Mouse (Mus musculus) embryonic facial prominence, embryonic 12.5 days (tissue): ENCODE data around the gene Stpg4. TPM values are rescaled to one million over a fixed set of nuclear protein-coding genes. Genes with fewer than 3 reads are reported as not detected.
A peak's percentile ranks its signal among the peaks of the same experiment; 100 is the strongest.

ENCODE experiments used
- ATAC-seq: fragments of 200-750 bp; cut with Nextera tagmentation; 2 replicates; pipeline ENCODE4 v1.8.0; 2017; ENCODE audit not compliant: insufficient number of reproducible peaks, insufficient read depth, low FRiP score, low TSS enrichment
- H3K27ac ChIP-seq: fragments of 300-500 bp; sonication (generic); 2 replicates; pipeline ENCODE4 v1.5.1; 2016; ENCODE audit warnings: mild to moderate bottlenecking
- H3K27me3 ChIP-seq: fragments of 300-500 bp; sonication (generic); 2 replicates; pipeline ENCODE4 v1.6.1; 2016; ENCODE audit warnings: mild to moderate bottlenecking, moderate library complexity
- H3K36me3 ChIP-seq: fragments of 300-500 bp; sonication (generic); 2 replicates; pipeline ENCODE4 v1.6.1; 2016; ENCODE audit warnings: mild to moderate bottlenecking
- H3K4me1 ChIP-seq: fragments of 300-500 bp; sonication (generic); 2 replicates; pipeline ENCODE4 v1.6.1; 2016
- H3K4me2 ChIP-seq: fragments of 300-500 bp; sonication (generic); replicated peaks from 2 replicates; pipeline ENCODE4 v1.6.1; 2016; ENCODE audit warnings: mild to moderate bottlenecking, moderate library complexity
- H3K4me3 ChIP-seq: fragments of 300-500 bp; sonication (generic); 2 replicates; pipeline ENCODE4 v1.5.1; 2016; ENCODE audit warnings: mild to moderate bottlenecking
- H3K9ac ChIP-seq: fragments of 300-500 bp; sonication (generic); 2 replicates; pipeline ENCODE4 v1.6.1; 2016; ENCODE audit warnings: mild to moderate bottlenecking, moderate library complexity
- H3K9me3 ChIP-seq: fragments of 300-500 bp; sonication (generic); 2 replicates; pipeline ENCODE4 v1.6.1; 2016; ENCODE audit warnings: mild to moderate bottlenecking, moderate library complexity
- WGBS: fragments of 180-500 bp; shearing (Covaris S2); methylation state at CpG from one replicate; pipeline ENCODE4 v1.1.7; 2016; 5-methylcytosine and 5-hydroxymethylcytosine counted together
- polyA plus RNA-seq: library from polyadenylated mRNA; unstranded; fragments of >200 nt; fragmentation: Nextera tagmentation; extraction: Ambion mirVana; gene quantifications from 2 replicates; pipeline ENCODE4 v1.2.1, GENCODE M21; 2016

Stpg4 gene
- polyA plus RNA-seq, 1 experiment from 2014 or later = not detected

GRCm38 (mm10) chr17:87375941-87376511 is 51.5 kb downstream of the Stpg4 start:
- Histone ChIP-seq H3K27me3 (no peaks in the 10 kb centered on the region), H3K4me3 (no peak overlapping the region), H3K9ac (no peak overlapping the region), H3K9me3 (no peaks in the 10 kb centered on the region), H3K27ac (peak overlapping the region; percentile 69), H3K36me3 (no peaks in the 10 kb centered on the region), H3K4me2 (no peak overlapping the region), H3K4me1 (peaks cover 45% of the 10 kb centered on the region)
- no peak for ATAC-seq
- 17% methylated on average over 10 of the region's 10 CpGs for WGBS

- no peak overlapping the region for H3K27ac ChIP-seq
- H3K4me3 ChIP-seq = no peak overlapping the region
- no peak for ATAC-seq
- no peak overlapping the region for H3K4me2 ChIP-seq
- H3K36me3 ChIP-seq = no peaks in the 10 kb centered on the region
- H3K9me3 ChIP-seq = no peaks in the 10 kb centered on the region
- WGBS = 87% methylated on average over 9 of the region's 9 CpGs
- H3K4me1 ChIP-seq = peaks cover 45% of the 10 kb centered on the region
- no peaks in the 10 kb centered on the region for H3K27me3 ChIP-seq
- H3K9ac ChIP-seq = no peak overlapping the region
Measured at GRCm38 (mm10) chr17:87373327-87373726, 54.2 kb downstream of the Stpg4 start.

DNA sequence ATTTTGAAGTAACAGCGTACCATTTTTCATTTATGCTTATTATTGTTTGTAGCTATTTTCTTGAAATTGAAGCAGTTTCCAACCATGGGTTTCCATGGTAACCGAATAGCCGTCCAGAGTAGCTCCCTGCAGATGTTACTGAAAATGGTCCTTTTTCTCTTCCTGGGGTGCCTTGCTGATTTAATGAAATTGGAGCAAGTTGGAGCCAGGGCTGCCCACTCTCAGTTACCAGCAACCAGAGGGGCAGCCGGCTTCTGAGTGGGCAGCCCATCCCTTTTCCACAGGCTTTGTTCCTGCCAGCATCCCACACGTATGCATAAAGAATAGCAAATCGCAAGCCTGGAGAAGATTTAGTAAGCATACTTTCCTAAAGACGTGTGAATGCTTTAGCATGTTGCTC is 55.4 kb downstream of the Stpg4 start:
- ATAC-seq = no peak
- H3K4me1 ChIP-seq = peaks cover 46% of the 10 kb centered on the region
- WGBS = 76% methylated on average over 7 of the region's 7 CpGs
- no peak overlapping the region for H3K9ac ChIP-seq
- no peak overlapping the region for H3K27ac ChIP-seq
- H3K4me2 ChIP-seq = no peak overlapping the region
- H3K9me3 ChIP-seq = no peaks in the 10 kb centered on the region
- H3K4me3 ChIP-seq = no peak overlapping the region
- H3K27me3 ChIP-seq = no peaks in the 10 kb centered on the region
- no peaks in the 10 kb centered on the region for H3K36me3 ChIP-seq

DNA sequence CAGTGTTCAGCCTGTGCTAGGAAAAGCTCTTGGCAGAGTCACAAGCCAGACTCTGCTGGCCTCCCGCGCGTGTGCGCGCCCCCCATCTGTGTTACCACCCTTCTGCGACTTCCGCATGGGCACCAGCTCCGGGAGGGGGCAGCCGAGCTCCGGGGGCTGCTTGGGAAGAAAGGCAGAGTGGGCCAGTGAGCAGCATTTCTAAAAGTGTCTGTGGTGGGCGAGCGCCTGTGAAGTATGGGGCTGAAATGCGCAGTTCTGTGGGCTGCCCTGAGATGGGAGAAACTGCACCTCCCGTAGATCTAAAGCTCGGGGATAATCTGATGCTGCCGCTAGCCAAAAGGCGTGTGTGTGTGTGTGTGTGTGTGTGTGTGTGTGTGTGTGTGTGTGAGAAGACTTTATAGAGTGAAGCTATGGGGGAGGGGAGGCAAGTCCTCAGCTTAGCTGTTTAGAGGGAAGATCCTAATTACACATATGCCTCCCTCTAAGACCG is 58.2 kb downstream of the Stpg4 start:
- H3K4me2 ChIP-seq = no peak overlapping the region
- no peak overlapping the region for H3K4me3 ChIP-seq
- H3K9me3 ChIP-seq = no peaks in the 10 kb centered on the region
- H3K36me3 ChIP-seq = no peaks in the 10 kb centered on the region
- 69% methylated on average over 18 of the region's 18 CpGs for WGBS
- peaks cover 41% of the 10 kb centered on the region for H3K4me1 ChIP-seq
- 0 out of 2 replicates have a peak overlapping the region, but pooled peaks have one; percentile 3 for H3K9ac ChIP-seq
- no peaks in the 10 kb centered on the region for H3K27me3 ChIP-seq
- no peak for ATAC-seq
- no peak overlapping the region; the same call in 1 of the 2 replicates for H3K27ac ChIP-seq

DNA sequence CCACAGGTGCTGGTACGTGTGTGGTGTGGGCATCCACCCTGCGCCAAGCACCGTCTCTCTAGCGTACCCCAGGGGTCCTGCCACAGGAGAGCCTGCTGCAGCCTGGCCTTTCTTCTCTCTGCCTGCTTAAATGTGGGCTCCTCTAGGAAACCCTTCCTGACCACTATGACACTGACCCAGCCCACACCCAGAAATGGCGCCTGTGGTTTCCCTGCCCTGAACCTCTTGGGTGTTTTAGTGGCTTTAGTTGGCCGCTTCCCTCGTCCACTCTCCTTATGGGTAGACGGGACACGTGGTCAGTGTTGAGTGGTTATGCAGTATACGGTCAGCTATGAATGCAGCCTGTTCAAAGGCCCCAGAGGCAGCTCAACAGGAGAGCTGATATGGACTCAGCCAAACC is 59.1 kb downstream of the Stpg4 start:
- no peaks in the 10 kb centered on the region for H3K27me3 ChIP-seq
- 82% methylated on average over 10 of the region's 10 CpGs for WGBS
- no peak overlapping the region for H3K27ac ChIP-seq

GRCm38 (mm10) chr17:87367640-87368039 is 59.9 kb downstream of the Stpg4 start:
- Histone ChIP-seq H3K27me3 (no peaks in the 10 kb centered on the region), H3K27ac (no peak overlapping the region), H3K4me1 (peaks cover 41% of the 10 kb centered on the region), H3K4me2 (no peak overlapping the region), H3K4me3 (no peak overlapping the region), H3K9ac (no peak overlapping the region), H3K36me3 (no peaks in the 10 kb centered on the region), H3K9me3 (no peaks in the 10 kb centered on the region)
- no peak for ATAC-seq
- 64% methylated on average over 3 of the region's 3 CpGs for WGBS

More for the DNA sequence above, 59.1 kb downstream of the Stpg4 start:
- Histone ChIP-seq H3K4me3 (no peak overlapping the region), H3K4me2 (no peak overlapping the region), H3K9me3 (no peaks in the 10 kb centered on the region), H3K36me3 (no peaks in the 10 kb centered on the region), H3K4me1 (peaks cover 41% of the 10 kb centered on the region), H3K9ac (no peak overlapping the region)
- no peak for ATAC-seq

DNA sequence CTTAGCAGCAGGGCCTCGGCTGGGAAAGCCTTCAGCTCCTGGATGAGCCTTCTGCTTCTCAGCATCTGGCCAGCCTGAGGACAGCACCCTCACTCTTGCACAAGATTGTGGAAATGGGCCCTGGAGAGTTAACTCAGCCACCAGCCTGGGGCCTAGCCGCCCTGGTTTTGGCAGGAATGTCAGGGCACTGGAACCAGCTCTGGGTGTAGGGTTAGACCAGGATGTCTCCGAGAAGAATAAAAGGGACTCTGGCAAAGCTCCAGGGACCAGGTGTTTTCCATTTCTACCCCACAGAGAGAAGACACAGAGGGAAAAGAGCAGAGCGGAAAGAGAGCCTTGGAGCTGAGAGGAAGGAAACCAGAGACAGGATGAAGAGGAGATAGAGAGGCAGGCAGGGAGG is 60.3 kb downstream of the Stpg4 start:
- Histone ChIP-seq H3K4me3 (no peak overlapping the region), H3K4me2 (no peak overlapping the region), H3K27me3 (no peaks in the 10 kb centered on the region), H3K36me3 (no peaks in the 10 kb centered on the region), H3K9me3 (no peaks in the 10 kb centered on the region), H3K9ac (no peak overlapping the region), H3K4me1 (peaks cover 41% of the 10 kb centered on the region), H3K27ac (no peak overlapping the region)
- ATAC-seq = no peak
- 22% methylated on average over 4 of the region's 4 CpGs for WGBS

DNA sequence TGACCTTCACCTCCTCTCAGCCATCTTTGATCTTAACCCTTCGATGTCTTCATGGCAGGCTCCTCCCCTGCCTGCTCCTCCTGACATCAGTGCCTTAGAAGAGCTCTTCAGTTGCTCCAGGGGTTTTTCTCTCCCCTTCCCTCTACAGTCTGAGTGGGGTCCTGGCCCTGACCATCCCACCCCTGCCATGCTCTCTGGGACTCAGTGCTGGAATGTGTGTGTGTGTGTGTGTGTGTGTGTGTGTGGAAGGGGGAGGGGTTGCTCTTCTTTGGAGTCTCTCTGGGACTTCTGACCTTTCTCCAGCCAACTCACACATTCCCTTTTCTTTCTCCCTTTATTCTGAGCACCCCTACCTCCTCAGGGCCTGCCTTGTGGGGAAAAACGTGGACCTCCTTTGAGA is 61.0 kb downstream of the Stpg4 start:
- H3K27me3 ChIP-seq = no peaks in the 10 kb centered on the region
- 14% methylated on average over 2 of the region's 2 CpGs for WGBS
- H3K9ac ChIP-seq = no peak overlapping the region
- no peak overlapping the region for H3K4me2 ChIP-seq
- no peaks in the 10 kb centered on the region for H3K36me3 ChIP-seq
- no peak for ATAC-seq
- no peaks in the 10 kb centered on the region for H3K9me3 ChIP-seq
- no peak overlapping the region for H3K4me3 ChIP-seq
- peaks cover 41% of the 10 kb centered on the region for H3K4me1 ChIP-seq
- no peak overlapping the region for H3K27ac ChIP-seq

DNA sequence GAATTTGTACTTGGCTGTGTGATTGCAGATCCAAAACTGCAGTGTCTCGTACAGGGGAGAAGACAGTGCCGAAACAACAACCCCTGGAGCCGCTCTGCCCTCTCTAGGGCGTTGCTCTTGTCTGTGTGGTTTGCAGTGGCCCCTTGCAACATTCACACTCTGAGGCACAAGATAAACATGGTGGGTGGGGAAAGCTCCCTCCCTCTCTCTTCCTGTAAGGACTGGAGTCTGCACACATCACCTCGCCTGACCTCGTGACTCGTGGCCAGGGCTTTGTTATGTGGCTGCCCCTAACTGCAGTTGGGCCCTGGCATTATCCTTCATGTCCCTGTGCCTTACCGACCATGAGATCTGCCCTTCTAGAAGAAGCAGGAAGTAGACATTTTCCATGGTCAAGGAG is 62.3 kb downstream of the Stpg4 start:
- H3K36me3 ChIP-seq = no peaks in the 10 kb centered on the region
- ATAC-seq = no peak
- no peaks in the 10 kb centered on the region for H3K27me3 ChIP-seq
- WGBS = 57% methylated on average over 8 of the region's 8 CpGs
- no peaks in the 10 kb centered on the region for H3K9me3 ChIP-seq
- peaks cover 39% of the 10 kb centered on the region for H3K4me1 ChIP-seq
- no peak overlapping the region for H3K4me3 ChIP-seq
- no peak overlapping the region for H3K4me2 ChIP-seq
- H3K27ac ChIP-seq = no peak overlapping the region
- H3K9ac ChIP-seq = no peak overlapping the region

GRCm38 (mm10) chr17:87364108-87364507 is 63.4 kb downstream of the Stpg4 start:
- H3K4me1 ChIP-seq = peaks cover 28% of the 10 kb centered on the region
- ATAC-seq = no peak
- no peak overlapping the region for H3K4me2 ChIP-seq
- no peaks in the 10 kb centered on the region for H3K36me3 ChIP-seq
- no peak overlapping the region for H3K27ac ChIP-seq
- H3K4me3 ChIP-seq = no peak overlapping the region
- no peaks in the 10 kb centered on the region for H3K27me3 ChIP-seq
- no peaks in the 10 kb centered on the region for H3K9me3 ChIP-seq
- WGBS = 87% methylated on average over 15 of the region's 15 CpGs
- no peak overlapping the region for H3K9ac ChIP-seq

DNA sequence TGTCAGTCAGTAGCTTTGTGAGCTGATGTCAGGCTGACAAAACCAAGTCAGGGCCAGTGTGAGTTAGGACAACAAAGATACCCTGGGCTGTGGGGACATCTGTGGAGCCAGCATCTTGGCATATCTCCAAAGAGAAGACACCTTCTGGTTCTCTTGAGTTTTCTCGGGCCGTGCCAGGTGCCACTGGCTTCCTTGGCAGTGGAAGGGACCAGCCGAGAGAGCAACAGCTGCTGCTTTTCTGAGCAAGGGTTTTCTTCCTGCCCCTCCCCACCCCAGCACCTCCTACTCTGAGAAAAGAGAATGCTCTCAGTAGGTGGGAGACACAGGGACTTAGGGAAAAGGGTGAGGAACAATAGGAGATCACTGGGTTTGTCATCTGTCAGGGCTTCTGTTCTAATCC is 66.4 kb downstream of the Stpg4 start:
- Histone ChIP-seq H3K9ac (no peak overlapping the region), H3K27me3 (no peaks in the 10 kb centered on the region), H3K27ac (no peak overlapping the region), H3K4me3 (no peak overlapping the region), H3K9me3 (no peaks in the 10 kb centered on the region), H3K4me2 (no peak overlapping the region), H3K4me1 (0 out of 2 replicates have a peak, but pooled peaks cover 6% of the 10 kb centered on the region), H3K36me3 (no peaks in the 10 kb centered on the region)
- WGBS = 82% methylated on average over 3 of the region's 3 CpGs
- ATAC-seq = no peak

DNA sequence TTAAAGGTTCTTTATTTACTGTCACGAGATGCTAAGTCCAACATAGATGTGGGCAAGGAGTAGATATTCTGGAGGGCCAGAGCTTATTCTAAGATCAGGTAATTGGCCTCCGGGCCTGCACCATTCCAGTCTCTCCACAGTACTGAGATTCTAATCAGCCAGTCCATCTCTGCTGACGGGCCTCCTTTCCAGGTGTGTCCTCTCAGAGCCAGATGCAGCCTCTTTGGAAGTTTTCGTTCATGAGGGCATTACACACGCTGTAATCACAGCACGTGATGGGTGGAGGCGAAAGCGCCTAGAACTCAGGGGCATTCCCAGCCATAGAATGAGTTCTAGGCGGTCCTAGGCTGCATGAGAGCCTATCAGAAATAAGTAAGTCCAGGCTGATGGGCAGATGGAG is 70.0 kb downstream of the Stpg4 start:
- Histone ChIP-seq H3K9me3 (no peaks in the 10 kb centered on the region), H3K27me3 (no peaks in the 10 kb centered on the region), H3K27ac (no peak overlapping the region), H3K9ac (no peak overlapping the region), H3K4me1 (peaks cover 9% of the 10 kb centered on the region; the same call in 1 of the 2 replicates), H3K36me3 (no peaks in the 10 kb centered on the region), H3K4me3 (no peak overlapping the region), H3K4me2 (no peak overlapping the region)
- 77% methylated on average over 9 of the region's 9 CpGs for WGBS
- no peak for ATAC-seq
